Mouse (Mus musculus): ENCODE data around the gene Ap1s3. TPM values are rescaled to one million over a fixed set of nuclear protein-coding genes. Genes with fewer than 3 reads are reported as not detected.

Ap1s3 gene
- 65.9 and 138 TPM in 2 replicates for polyA plus RNA-seq (2012; rRNA removed)

GRCm38 (mm10) chr1:79671543-79672337 is at the start of gene Ap1s3:
Gene Ap1s3 (minus strand): TSS chr1:79671972.
- peak; percentile 54; the same call in 1 of the 2 replicates for TF ChIP-seq POLR2A (IDR thresholded peaks at IDR 0.05; ENCODE audit: low read depth, low read length)
- TF ChIP-seq CTCF (IDR thresholded peaks at IDR 0.05; ENCODE audit: extremely low read depth, insufficient read depth, insufficient read length, insufficient replicate concordance): no peak
- peak within 1 kb of the TSS; percentile 96 for H3K4me3 ChIP-seq (ENCODE audit: extremely low read depth, insufficient read depth, insufficient read length)
- H3K36me3 ChIP-seq (ENCODE audit: control insufficient read depth, insufficient read depth, low read length): no peaks in the 10 kb centered on the region; the same call in 1 of the 2 replicates
- peaks cover 8% of the 10 kb centered on the region for H3K4me1 ChIP-seq (ENCODE audit: control insufficient read depth, insufficient read depth, insufficient read length)
- H3K27me3 ChIP-seq (ENCODE audit: control insufficient read depth, insufficient read depth, low read length): no peaks in the 10 kb centered on the region
- peak within 1 kb of the TSS; percentile 85 for H3K27ac ChIP-seq (ENCODE audit: insufficient read depth, low read length)
- WGBS: 1% methylated on average over 51 of the region's 51 CpGs
- DNase-seq (ENCODE audit: low read depth in 1 of 2, low spot score in 2 of 2): peak; percentile 68 to 75

- no peak for DNase-seq (ENCODE audit: low read depth in 1 of 2, low spot score in 2 of 2)
- Histone ChIP-seq H3K36me3 (ENCODE audit: control insufficient read depth, insufficient read depth, low read length) (peaks cover 4% of the 10 kb centered on the region), H3K4me1 (ENCODE audit: control insufficient read depth, insufficient read depth, insufficient read length) (peaks cover 9% of the 10 kb centered on the region; the same call in 1 of the 2 replicates), H3K4me3 (ENCODE audit: extremely low read depth, insufficient read depth, insufficient read length) (no peak overlapping the region), H3K27ac (ENCODE audit: insufficient read depth, low read length) (no peak overlapping the region), H3K27me3 (ENCODE audit: control insufficient read depth, insufficient read depth, low read length) (no peaks in the 10 kb centered on the region)
- WGBS: 93% methylated on average over 13 of the region's 13 CpGs
- TF ChIP-seq CTCF (IDR thresholded peaks at IDR 0.05; ENCODE audit: extremely low read depth, insufficient read depth, insufficient read length, insufficient replicate concordance): no peak
- no peak for TF ChIP-seq POLR2A (IDR thresholded peaks at IDR 0.05; ENCODE audit: low read depth, low read length)
Observed at GRCm38 (mm10) chr1:79714152-79714923, 42.6 kb upstream of the Ap1s3 start.

- no peaks in the 10 kb centered on the region for H3K27me3 ChIP-seq (ENCODE audit: control insufficient read depth, insufficient read depth, low read length)
- peaks cover 4% of the 10 kb centered on the region for H3K36me3 ChIP-seq (ENCODE audit: control insufficient read depth, insufficient read depth, low read length)
- DNase-seq (ENCODE audit: low read depth in 1 of 2, low spot score in 2 of 2): no peak
- WGBS: 91% methylated on average over 5 of the region's 5 CpGs
- TF ChIP-seq CTCF (IDR thresholded peaks at IDR 0.05; ENCODE audit: extremely low read depth, insufficient read depth, insufficient read length, insufficient replicate concordance) (no peak), POLR2A (IDR thresholded peaks at IDR 0.05; ENCODE audit: low read depth, low read length) (no peak)
- H3K27ac ChIP-seq (ENCODE audit: insufficient read depth, low read length): no peak overlapping the region
- no peak overlapping the region for H3K4me3 ChIP-seq (ENCODE audit: extremely low read depth, insufficient read depth, insufficient read length)
- peaks cover 9% of the 10 kb centered on the region; the same call in 1 of the 2 replicates for H3K4me1 ChIP-seq (ENCODE audit: control insufficient read depth, insufficient read depth, insufficient read length)
Observed at GRCm38 (mm10) chr1:79713081-79713480, 41.3 kb upstream of the Ap1s3 start.

- peak; percentile 9 to 29 for DNase-seq (ENCODE audit: low read depth in 1 of 2, low spot score in 2 of 2)
- Histone ChIP-seq H3K27ac (ENCODE audit: insufficient read depth, low read length) (peak overlapping the region; percentile 43), H3K27me3 (ENCODE audit: control insufficient read depth, insufficient read depth, low read length) (no peaks in the 10 kb centered on the region), H3K4me3 (ENCODE audit: extremely low read depth, insufficient read depth, insufficient read length) (peak overlapping the region; percentile 49; the same call in 1 of the 2 replicates), H3K4me1 (ENCODE audit: control insufficient read depth, insufficient read depth, insufficient read length) (peaks cover 9% of the 10 kb centered on the region; the same call in 1 of the 2 replicates), H3K36me3 (ENCODE audit: control insufficient read depth, insufficient read depth, low read length) (peaks cover 10% of the 10 kb centered on the region)
- TF ChIP-seq POLR2A (IDR thresholded peaks at IDR 0.05; ENCODE audit: low read depth, low read length) (no peak), CTCF (IDR thresholded peaks at IDR 0.05; ENCODE audit: extremely low read depth, insufficient read depth, insufficient read length, insufficient replicate concordance) (no peak)
- 5% methylated on average over 18 of the region's 18 CpGs for WGBS
Observed at GRCm38 (mm10) chr1:79711147-79712126, 39.7 kb upstream of the Ap1s3 start.

- DNase-seq (ENCODE audit: low read depth in 1 of 2, low spot score in 2 of 2): no peak
- TF ChIP-seq CTCF (IDR thresholded peaks at IDR 0.05; ENCODE audit: extremely low read depth, insufficient read depth, insufficient read length, insufficient replicate concordance) (no peak), POLR2A (IDR thresholded peaks at IDR 0.05; ENCODE audit: low read depth, low read length) (no peak)
- no peak overlapping the region for H3K4me3 ChIP-seq (ENCODE audit: extremely low read depth, insufficient read depth, insufficient read length)
- H3K4me1 ChIP-seq (ENCODE audit: control insufficient read depth, insufficient read depth, insufficient read length): peaks cover 9% of the 10 kb centered on the region; the same call in 1 of the 2 replicates
- 15% methylated on average over 4 of the region's 4 CpGs for WGBS
- no peaks in the 10 kb centered on the region for H3K27me3 ChIP-seq (ENCODE audit: control insufficient read depth, insufficient read depth, low read length)
- H3K36me3 ChIP-seq (ENCODE audit: control insufficient read depth, insufficient read depth, low read length): peaks cover 12% of the 10 kb centered on the region
- H3K27ac ChIP-seq (ENCODE audit: insufficient read depth, low read length): no peak overlapping the region
Observed at GRCm38 (mm10) chr1:79710678-79711077, 38.9 kb upstream of the Ap1s3 start.

GRCm38 (mm10) chr1:79710216-79710615 is 38.4 kb upstream of the Ap1s3 start:
- no peak overlapping the region for H3K27ac ChIP-seq (ENCODE audit: insufficient read depth, low read length)
- H3K36me3 ChIP-seq (ENCODE audit: control insufficient read depth, insufficient read depth, low read length): peaks cover 12% of the 10 kb centered on the region
- peaks cover 9% of the 10 kb centered on the region; the same call in 1 of the 2 replicates for H3K4me1 ChIP-seq (ENCODE audit: control insufficient read depth, insufficient read depth, insufficient read length)
- H3K27me3 ChIP-seq (ENCODE audit: control insufficient read depth, insufficient read depth, low read length): no peaks in the 10 kb centered on the region
- H3K4me3 ChIP-seq (ENCODE audit: extremely low read depth, insufficient read depth, insufficient read length): no peak overlapping the region
- 41% methylated on average over 8 of the region's 8 CpGs for WGBS
- DNase-seq (ENCODE audit: low read depth in 1 of 2, low spot score in 2 of 2): no peak
- TF ChIP-seq POLR2A (IDR thresholded peaks at IDR 0.05; ENCODE audit: low read depth, low read length): no peak

All from spleen, adult 2 months (tissue).